Mouse (Mus musculus): ENCODE measurements around the gene Tent5b. TPM values are rescaled to one million over a fixed set of nuclear protein-coding genes. Genes with fewer than 3 reads are reported as not detected.

Tent5b gene
- polyA plus RNA-seq, 1 experiment from 2014 or later = 0.09 TPM

DNA sequence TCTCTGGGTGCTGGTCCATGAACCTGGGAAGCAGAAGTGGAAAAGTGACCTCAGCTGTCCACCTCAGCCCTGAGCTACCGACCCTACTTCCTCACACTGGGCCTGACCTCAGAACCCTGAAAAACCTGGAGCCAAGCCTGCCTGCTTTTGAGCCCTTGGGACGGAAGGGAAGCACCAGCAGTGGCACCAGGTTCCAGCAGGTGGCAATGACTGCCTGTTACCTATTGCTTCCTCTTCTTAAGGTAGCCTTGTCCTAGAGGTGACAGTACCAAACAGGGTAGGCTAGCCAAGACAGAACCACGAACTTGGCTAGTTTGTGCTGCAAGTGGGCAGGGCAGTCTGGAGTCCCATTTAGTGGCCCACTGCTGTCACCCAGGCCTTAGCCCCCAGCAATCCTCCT lies 52.8 kb downstream of the Tent5b start:
- 88% methylated on average over 3 of the region's 3 CpGs for WGBS
- ATAC-seq = no peak
- H3K4me2 ChIP-seq (ENCODE audit: low read length) = no peak overlapping the region
- H3K4me3 ChIP-seq (replicated peaks; ENCODE audit: low read length) = no peak overlapping the region
- no peaks in the 10 kb centered on the region for H3K9me3 ChIP-seq (ENCODE audit: control insufficient read depth, low read length)
- no peaks in the 10 kb centered on the region for H3K4me1 ChIP-seq (replicated peaks; ENCODE audit: control insufficient read depth, insufficient read depth, low read length)
- peaks cover 28% of the 10 kb centered on the region for H3K36me3 ChIP-seq (ENCODE audit: control insufficient read depth, insufficient read depth)
- H3K9ac ChIP-seq (replicated peaks; ENCODE audit: low read depth, low read length) = no peak overlapping the region
- no peak overlapping the region for H3K27ac ChIP-seq (ENCODE audit: low read length)
- H3K27me3 ChIP-seq (replicated peaks; ENCODE audit: control insufficient read depth, insufficient read depth, low read length) = no peaks in the 10 kb centered on the region

DNA sequence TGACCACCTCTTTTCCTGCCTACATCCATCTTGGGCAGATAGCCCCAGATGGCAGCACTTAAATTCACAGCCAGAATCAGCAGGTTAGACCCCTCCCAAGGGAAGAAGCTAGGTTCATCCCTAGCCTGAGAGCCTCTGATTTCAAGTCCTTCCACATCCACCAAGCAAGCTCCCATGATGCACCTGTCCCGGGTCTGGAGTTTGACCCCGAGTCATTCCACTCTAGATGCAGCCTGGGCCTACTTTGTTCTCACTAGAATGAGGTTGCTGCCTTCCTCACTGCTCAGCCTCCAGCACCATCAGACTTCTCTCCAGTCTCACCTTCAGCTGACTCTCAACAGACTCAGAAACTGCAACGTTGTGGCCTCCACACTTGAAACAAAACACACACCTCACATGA lies 56.1 kb downstream of the Tent5b start:
- Histone ChIP-seq H3K4me3 (replicated peaks; ENCODE audit: low read length) (no peak overlapping the region), H3K27me3 (replicated peaks; ENCODE audit: control insufficient read depth, insufficient read depth, low read length) (no peaks in the 10 kb centered on the region), H3K9me3 (ENCODE audit: control insufficient read depth, low read length) (no peaks in the 10 kb centered on the region), H3K27ac (ENCODE audit: low read length) (no peak overlapping the region), H3K36me3 (ENCODE audit: control insufficient read depth, insufficient read depth) (peaks cover 29% of the 10 kb centered on the region), H3K4me2 (ENCODE audit: low read length) (no peak overlapping the region), H3K9ac (replicated peaks; ENCODE audit: low read depth, low read length) (no peak overlapping the region), H3K4me1 (replicated peaks; ENCODE audit: control insufficient read depth, insufficient read depth, low read length) (no peaks in the 10 kb centered on the region)
- ATAC-seq = no peak
- WGBS = 89% methylated on average over 3 of the region's 3 CpGs

DNA sequence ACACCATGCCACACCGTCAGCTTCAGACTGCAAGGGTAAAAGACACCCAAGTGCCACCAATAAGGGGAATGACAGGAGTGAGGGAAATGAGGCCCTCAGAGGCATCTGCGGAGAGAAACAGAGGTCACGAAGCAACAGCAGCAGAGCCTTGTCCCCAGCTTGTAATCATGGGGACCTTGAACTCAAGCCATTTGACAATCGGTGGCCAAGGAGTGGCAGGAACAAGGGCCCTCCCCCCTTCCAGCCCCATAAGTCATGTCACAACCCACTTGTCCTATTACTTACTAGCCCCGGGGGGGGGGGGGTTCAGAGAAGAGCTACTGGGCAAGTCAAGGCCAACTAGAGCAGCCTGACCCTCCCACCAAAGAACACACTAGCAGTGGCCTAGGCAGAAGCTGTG lies 56.7 kb downstream of the Tent5b start:
- Histone ChIP-seq H3K4me2 (ENCODE audit: low read length) (no peak overlapping the region), H3K27ac (ENCODE audit: low read length) (no peak overlapping the region), H3K9me3 (ENCODE audit: control insufficient read depth, low read length) (no peaks in the 10 kb centered on the region), H3K27me3 (replicated peaks; ENCODE audit: control insufficient read depth, insufficient read depth, low read length) (no peaks in the 10 kb centered on the region), H3K36me3 (ENCODE audit: control insufficient read depth, insufficient read depth) (peaks cover 25% of the 10 kb centered on the region), H3K4me3 (replicated peaks; ENCODE audit: low read length) (no peak overlapping the region), H3K9ac (replicated peaks; ENCODE audit: low read depth, low read length) (no peak overlapping the region), H3K4me1 (replicated peaks; ENCODE audit: control insufficient read depth, insufficient read depth, low read length) (no peaks in the 10 kb centered on the region)
- ATAC-seq = no peak
- 100% methylated on average over 5 of the region's 5 CpGs for WGBS

Other genes with a start within 250 kb of the Tent5b start
- 2.1 and 2.3 TPM in 2 replicates for gene Map3k6, start 239.3 kb upstream of the Tent5b start, polyA plus RNA-seq (2015; fragmentation: Nextera tagmentation; extraction: Ambion mirVana)
- gene Sytl1, start 217.0 kb upstream of the Tent5b start, polyA plus RNA-seq (2015; fragmentation: Nextera tagmentation; extraction: Ambion mirVana) = 0.47 and 0.52 TPM in 2 replicates
- 112 and 124 TPM in 2 replicates for gene Tmem222, start 202.3 kb upstream of the Tent5b start, polyA plus RNA-seq (2015; fragmentation: Nextera tagmentation; extraction: Ambion mirVana)
- 16.2 and 19.3 TPM in 2 replicates for gene Wdtc1, start 126.7 kb upstream of the Tent5b start, polyA plus RNA-seq (2015; fragmentation: Nextera tagmentation; extraction: Ambion mirVana)
- 8.1 and 10.7 TPM in 2 replicates for gene Slc9a1, start 110.4 kb upstream of the Tent5b start, polyA plus RNA-seq (2015; fragmentation: Nextera tagmentation; extraction: Ambion mirVana)
- 6.5 and 9.2 TPM in 2 replicates for gene Trnp1, start 18.4 kb downstream of the Tent5b start, polyA plus RNA-seq (2015; fragmentation: Nextera tagmentation; extraction: Ambion mirVana)
- 0.35 and 0.44 TPM in 2 replicates for gene Kdf1, start 38.8 kb downstream of the Tent5b start, polyA plus RNA-seq (2015; fragmentation: Nextera tagmentation; extraction: Ambion mirVana)
- gene Nudc, start 65.9 kb downstream of the Tent5b start, polyA plus RNA-seq (2015; fragmentation: Nextera tagmentation; extraction: Ambion mirVana) = 256 and 259 TPM in 2 replicates
- gene Nr0b2, start 73.2 kb downstream of the Tent5b start, polyA plus RNA-seq (2015; fragmentation: Nextera tagmentation; extraction: Ambion mirVana) = not detected in 2 replicates
- gene Gpatch3, start 94.6 kb downstream of the Tent5b start, polyA plus RNA-seq (2015; fragmentation: Nextera tagmentation; extraction: Ambion mirVana) = 5.3 and 7.0 TPM in 2 replicates
- 21.4 and 22.9 TPM in 2 replicates for gene Gpn2, start 104.2 kb downstream of the Tent5b start, polyA plus RNA-seq (2015; fragmentation: Nextera tagmentation; extraction: Ambion mirVana)
- 1.0 and 1.6 TPM in 2 replicates for gene Sfn, start 122.0 kb downstream of the Tent5b start, polyA plus RNA-seq (2015; fragmentation: Nextera tagmentation; extraction: Ambion mirVana)
- 3.5 and 4.5 TPM in 2 replicates for gene Zdhhc18, start 170.0 kb downstream of the Tent5b start, polyA plus RNA-seq (2015; fragmentation: Nextera tagmentation; extraction: Ambion mirVana)
- 14.7 and 15.5 TPM in 2 replicates for gene Pigv, start 192.5 kb downstream of the Tent5b start, polyA plus RNA-seq (2015; fragmentation: Nextera tagmentation; extraction: Ambion mirVana)

Data from forebrain, embryonic 16.5 days (tissue).